Mouse (Mus musculus) lung, adult 2 months (tissue): ENCODE results near the gene Dvl3.
A peak's percentile ranks its signal among the peaks of the same experiment; 100 is the strongest.

Source experiments
- CTCF ChIP-seq: fragments of 200-500 bp; IDR thresholded peaks from 2 replicates; pipeline ENCODE4 v1.5.1; 2011; ENCODE audit warnings: mild to moderate bottlenecking, low read length, control low read depth; ENCODE audit not compliant: insufficient read depth
- POLR2A ChIP-seq: fragments of 200-500 bp; IDR thresholded peaks from 2 replicates; pipeline ENCODE4 v1.6.1; 2011; ENCODE audit warnings: low read depth, mild to moderate bottlenecking, control low read depth, low read length, borderline replicate concordance; ENCODE audit errors: extremely low read depth

GRCm38 (mm10) chr16:20496671-20497600 lies 19.8 kb upstream of the Dvl3 start:
- TF ChIP-seq CTCF (peak; percentile 28; the same call in 1 of the 2 replicates), POLR2A (no peak)
